Mouse (Mus musculus): ENCODE measurements at regions not wholly inside any gene's neighbourhood (a gene's known extent, or its start where the extent isn't known, plus 50 kb on each side); places are given as distances from the start of the nearest gene placed in this dataset.

- no peak for TF ChIP-seq POLR2A (IDR thresholded peaks at IDR 0.05; ENCODE audit: low read depth, low read length)
- no peak for TF ChIP-seq CTCF (IDR thresholded peaks at IDR 0.05; ENCODE audit: borderline replicate concordance, insufficient read depth, low read length)
Measured at GRCm38 (mm10) chr17:83977725-83978124, 130.0 kb upstream of the Haao start.

All from embryonic fibroblast, embryonic 13.5 days (primary cell).